ENCODE assay signal across 8 mouse cellular contexts in the genomic region with DNA sequence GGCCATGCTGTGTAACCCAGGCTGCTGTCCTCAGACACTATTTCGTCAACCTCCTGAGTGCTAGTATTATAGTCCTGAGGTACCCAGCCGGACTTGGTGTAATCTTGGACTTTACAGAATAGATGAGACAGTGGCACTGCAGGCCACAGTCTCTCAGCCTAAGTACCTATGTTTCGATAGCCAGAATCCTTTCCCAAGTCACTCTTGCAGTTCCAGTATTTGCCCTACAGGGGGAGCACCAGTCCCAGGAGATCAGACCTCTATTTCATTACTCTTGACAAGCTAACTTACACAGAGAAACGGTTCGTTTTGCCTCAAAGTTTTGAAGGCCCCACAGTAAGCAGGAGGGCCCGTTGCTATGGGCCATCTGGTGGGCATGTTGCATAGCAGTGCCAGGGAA. TPM values are rescaled to one million over a fixed set of nuclear protein-coding genes. Genes with fewer than 3 reads are reported as not detected.
DNase-seq lines count a peak whose midpoint lies in the region; ATAC-seq and TF ChIP-seq lines count a peak whose summit lies in the region.
"Had no signal": no experiment of that assay in that cellular context is flagged by ENCODE, and none has a peak within 500 bp of the region (broad histone marks: within the 10 kb centered on the region; RNA-seq: fewer than 3 reads in every experiment).

No protein-coding gene starts in this region.

- TF ChIP-seq EP300 in liver, embryonic 14.5 days (IDR thresholded peaks at IDR 0.05; ENCODE audit: low read depth) = no peak

- no peak for ATAC-seq in kidney, embryonic 14.5 days (ENCODE audit: low FRiP score, low TSS enrichment)
- no peak for ATAC-seq in liver, embryonic 14.5 days (ENCODE audit: insufficient read depth)

- no peak for TF ChIP-seq POLR2A in kidney, adult 2 months (IDR thresholded peaks at IDR 0.05; ENCODE audit: low read depth, low read length)

- H3K27me3 ChIP-seq in kidney, adult 2 months (replicated peaks; ENCODE audit: control insufficient read depth, insufficient read depth, low read length) = no peaks in the 10 kb centered on the region
- no peaks in the 10 kb centered on the region for H3K27me3 ChIP-seq in kidney, embryonic 14.5 days (ENCODE audit: control insufficient read depth, insufficient read depth, low read length)
- no peaks in the 10 kb centered on the region for H3K27me3 ChIP-seq in liver, embryonic 14.5 days (ENCODE audit: control insufficient read depth, insufficient read depth, low read length)

- H3K9me3 ChIP-seq in kidney, embryonic 14.5 days (ENCODE audit: control insufficient read depth, low read length) = no peaks in the 10 kb centered on the region
- no peaks in the 10 kb centered on the region for H3K9me3 ChIP-seq in liver, embryonic 14.5 days (ENCODE audit: control insufficient read depth, low read length)

- peak; percentile 78 for TF ChIP-seq CTCF in kidney, adult 2 months (conservative IDR thresholded peaks at IDR 0.05; ENCODE audit: insufficient read depth, insufficient read length, low read depth, low read length)
- peak; percentile 64 for TF ChIP-seq CTCF in liver, embryonic 14.5 days (IDR thresholded peaks at IDR 0.05; ENCODE audit: low read depth)

- H3K4me1 ChIP-seq in kidney, adult 2 months (ENCODE audit: control insufficient read depth, insufficient read depth, low read length) = peaks cover 4% of the 10 kb centered on the region; the same call in 1 of the 2 replicates
- no peaks in the 10 kb centered on the region for H3K4me1 ChIP-seq in kidney, embryonic 14.5 days (ENCODE audit: control insufficient read depth, insufficient read depth, low read length)
- no peaks in the 10 kb centered on the region for H3K4me1 ChIP-seq in liver, embryonic 14.5 days (replicated peaks; ENCODE audit: control insufficient read depth in 2 of 2, insufficient read depth in 2 of 2, low read length in 1 of 2)

- DNase-seq in kidney, adult 2 months = peak; percentile 81
- DNase-seq in NIH3T3 (ENCODE audit: low read depth) = peak; percentile 75
- peak; percentile 11 for DNase-seq in c-Kit-positive CD71-positive TER-119-negative erythroid progenitor cells, embryonic 14.5 days (ENCODE audit: low read depth)
- DNase-seq in induced T-regulatory cell, adult 2 months (ENCODE audit: low read depth) = peak; percentile 25
- no peak for DNase-seq in liver, embryonic 14.5 days (ENCODE audit: low read depth in 3 of 3, low spot score in 3 of 3)
- DNase-seq in testis, postnatal 14 days (ENCODE audit: low spot score) = peak; percentile 29

- H3K27ac ChIP-seq in kidney, adult 2 months (ENCODE audit: insufficient read depth, low read depth, low read length) = no peak overlapping the region
- no peak overlapping the region for H3K27ac ChIP-seq in kidney, embryonic 14.5 days (ENCODE audit: low read depth, low read length)
- H3K27ac ChIP-seq in liver, embryonic 14.5 days = no peak overlapping the region

- H3K36me3 ChIP-seq in kidney, adult 2 months (ENCODE audit: control insufficient read depth, insufficient read depth, low read length) = no peaks in the 10 kb centered on the region
- H3K36me3 ChIP-seq in kidney, embryonic 14.5 days (ENCODE audit: control insufficient read depth, insufficient read depth, low read length) = no peaks in the 10 kb centered on the region
- no peaks in the 10 kb centered on the region for H3K36me3 ChIP-seq in liver, embryonic 14.5 days (replicated peaks; ENCODE audit: control insufficient read depth, insufficient read depth, low read depth)

- no peak overlapping the region for H3K9ac ChIP-seq in kidney, embryonic 14.5 days (ENCODE audit: low read depth, low read length)
- H3K9ac ChIP-seq in liver, embryonic 14.5 days (replicated peaks) = no peak overlapping the region

- no peak overlapping the region for H3K4me2 ChIP-seq in kidney, embryonic 14.5 days (replicated peaks; ENCODE audit: low read depth, low read length)
- H3K4me2 ChIP-seq in liver, embryonic 14.5 days (ENCODE audit: low read depth) = no peak overlapping the region

- 31% methylated on average over 6 of the region's 6 CpGs for WGBS in kidney, adult 2 months
- 28% methylated on average over 6 of the region's 6 CpGs for WGBS in kidney, embryonic 14.5 days
- 27% methylated on average over 6 of the region's 6 CpGs for WGBS in liver, embryonic 14.5 days (ENCODE audit: insufficient replicate concordance)

- H3K4me3 ChIP-seq in kidney, adult 2 months (ENCODE audit: insufficient read depth, low read depth, low read length) = no peak overlapping the region
- H3K4me3 ChIP-seq in kidney, embryonic 14.5 days (ENCODE audit: low read length) = no peak overlapping the region
- H3K4me3 ChIP-seq in liver, embryonic 14.5 days (ENCODE audit: insufficient read depth in 1 of 2, low read depth in 2 of 2, low read length in 2 of 2) = no peak overlapping the region
- H3K4me3 ChIP-seq: erythroblast, embryonic 14.5 days had no signal

RNA-seq across cellular contexts. Expression of a gene that starts 21.5 kb away (rescaled TPM):
- not detected in 2 replicates for polyA plus RNA-seq in kidney, adult 2 months (2012; rRNA removed)
- not detected in 2 replicates for polyA plus RNA-seq in kidney, embryonic 14.5 days (2014; fragmentation: Nextera tagmentation; extraction: Ambion mirVana)
- polyA plus RNA-seq in liver, embryonic 14.5 days (2012; rRNA removed) = not detected in 2 replicates
- polyA plus RNA-seq in liver, embryonic 14.5 days (2014; fragmentation: Nextera tagmentation; extraction: Ambion mirVana) = not detected in 2 replicates
- polyA plus RNA-seq: erythroblast, embryonic 14.5 days had no signal

RNA-seq across cellular contexts. Expression of a gene that starts 30.2 kb away (rescaled TPM):
- polyA plus RNA-seq in kidney, adult 2 months (2012; rRNA removed) = not detected in 2 replicates
- polyA plus RNA-seq in kidney, embryonic 14.5 days (2014; fragmentation: Nextera tagmentation; extraction: Ambion mirVana) = not detected in 2 replicates
- not detected in 2 replicates for polyA plus RNA-seq in liver, embryonic 14.5 days (2012; rRNA removed)
- not detected in 2 replicates for polyA plus RNA-seq in liver, embryonic 14.5 days (2014; fragmentation: Nextera tagmentation; extraction: Ambion mirVana)

RNA-seq across cellular contexts. Expression of a gene that starts 56.6 kb away (rescaled TPM):
- polyA plus RNA-seq in kidney, adult 2 months (2012; rRNA removed) = 67.1 and 70.8 TPM in 2 replicates
- polyA plus RNA-seq in kidney, embryonic 14.5 days (2014; fragmentation: Nextera tagmentation; extraction: Ambion mirVana) = not detected in 2 replicates
- polyA plus RNA-seq in liver, embryonic 14.5 days (2012; rRNA removed) = 0.21 and 0.31 TPM in 2 replicates
- polyA plus RNA-seq in liver, embryonic 14.5 days (2014; fragmentation: Nextera tagmentation; extraction: Ambion mirVana) = 0.32 and 0.87 TPM in 2 replicates
- polyA plus RNA-seq: erythroblast, embryonic 14.5 days had no signal

Comparison
In these comparisons a context has a peak if more than half of its experiments do, and no peak if none do; other contexts are left out.
1. RNA of a gene that starts 56.6 kb away (polyA plus RNA-seq): 67.1 to 70.8 TPM in kidney, adult 2 months; 0.21 to 0.87 TPM in liver, embryonic 14.5 days and not detected in kidney, embryonic 14.5 days; every median in the first group is over 10 times any median in the second.
2. DNase-seq: peak in kidney, adult 2 months (single experiment), NIH3T3 (single experiment), c-Kit-positive CD71-positive TER-119-negative erythroid progenitor cells, embryonic 14.5 days (single experiment), induced T-regulatory cell, adult 2 months (single experiment) and testis, postnatal 14 days (single experiment); none in liver, embryonic 14.5 days (0 of 3).